Mouse (Mus musculus) testis, adult 2 months (tissue): ENCODE results near the gene Gucd1.

Experiments used
- CTCF ChIP-seq: fragments of 200-500 bp; IDR thresholded peaks from 2 replicates; pipeline ENCODE4 v1.5.1; 2012; ENCODE audit warnings: low read depth, mild to moderate bottlenecking, inconsistent platforms, low read length, moderate library complexity; ENCODE audit not compliant: control insufficient read depth, insufficient read depth, insufficient replicate concordance
- POLR2A ChIP-seq: fragments of 200-500 bp; IDR thresholded peaks from 2 replicates; pipeline ENCODE4 v1.6.1; 2012; ENCODE audit warnings: low read depth, mild to moderate bottlenecking, inconsistent platforms, low read length, moderate library complexity; ENCODE audit not compliant: control insufficient read depth

DNA sequence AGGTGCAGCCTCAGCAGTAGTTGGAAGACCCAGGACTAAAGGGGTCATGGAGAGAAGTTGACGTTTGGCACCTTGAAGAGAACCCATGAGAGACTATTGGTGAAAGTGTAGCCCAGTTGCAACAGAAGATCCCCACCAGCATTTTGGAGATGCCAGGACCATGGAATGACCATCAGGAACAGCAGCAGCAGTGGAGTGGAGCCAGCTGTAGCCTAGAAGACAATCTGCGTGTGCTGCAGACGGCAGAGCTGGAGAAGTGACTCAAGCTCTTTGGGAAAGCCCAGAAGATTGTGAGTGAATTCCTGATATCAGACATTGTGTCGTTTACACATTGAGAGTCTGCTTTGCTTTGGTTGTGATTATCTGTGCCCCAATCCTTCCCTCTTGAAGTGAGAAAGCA lies 36.1 kb downstream of the Gucd1 start:
- TF ChIP-seq CTCF (no peak), POLR2A (no peak)
